Mouse (Mus musculus) limb, embryonic 11.5 days (tissue): ENCODE results near the gene Pdxdc1. TPM values are rescaled to one million over a fixed set of nuclear protein-coding genes. Genes with fewer than 3 reads are reported as not detected.
"Not testable (repeated sequence)": the region's sequence is repeated elsewhere in the genome, so short reads cannot be mapped to it uniquely, and the experiment has no call there.

Source experiments
- ATAC-seq: fragments of 200-750 bp; cut with Nextera tagmentation; 2 replicates; pipeline ENCODE4 v1.8.0; 2017; ENCODE audit warnings: low read depth; ENCODE audit not compliant: insufficient number of reproducible peaks, low FRiP score, low TSS enrichment
- DNase-seq: peaks from one replicate; pipeline ENCODE4 v3.0.0-alpha.2; 2015; ENCODE audit warnings: low spot score
- H3K27ac ChIP-seq: fragments of 300-500 bp; sonication (generic); replicated peaks from 2 replicates; pipeline ENCODE4 v1.5.1; 2014; ENCODE audit warnings: low read depth, mild to moderate bottlenecking, low read length
- H3K27me3 ChIP-seq: fragments of 300-500 bp; sonication (generic); 2 replicates; pipeline ENCODE4 v1.6.1; 2014; ENCODE audit warnings: mild to moderate bottlenecking, low read length, mixed read lengths; ENCODE audit not compliant: control insufficient read depth, insufficient read depth
- H3K36me3 ChIP-seq: fragments of 300-500 bp; sonication (generic); 2 replicates; pipeline ENCODE4 v1.6.1; 2014; ENCODE audit warnings: mild to moderate bottlenecking, low read length, moderate library complexity, mixed read lengths; ENCODE audit not compliant: control insufficient read depth, insufficient read depth
- H3K4me1 ChIP-seq: fragments of 300-500 bp; sonication (generic); 2 replicates; pipeline ENCODE4 v1.6.1; 2014; ENCODE audit warnings: low read length, mixed read lengths; ENCODE audit not compliant: control insufficient read depth, insufficient read depth
- H3K4me2 ChIP-seq: fragments of 300-500 bp; sonication (generic); 2 replicates; pipeline ENCODE4 v1.6.1; 2014; ENCODE audit warnings: low read depth, mild to moderate bottlenecking, moderate library complexity; ENCODE audit not compliant: severe bottlenecking
- H3K4me3 ChIP-seq: fragments of 300-500 bp; sonication (generic); 2 replicates; pipeline ENCODE4 v1.5.1; 2014; ENCODE audit warnings: low read depth, low read length
- H3K9ac ChIP-seq: fragments of 300-500 bp; sonication (generic); 2 replicates; pipeline ENCODE4 v1.6.1; 2014; ENCODE audit warnings: mild to moderate bottlenecking, low read length
- H3K9me3 ChIP-seq: fragments of 300-500 bp; sonication (generic); 2 replicates; pipeline ENCODE4 v1.6.1; 2016; ENCODE audit warnings: low read length; ENCODE audit not compliant: control insufficient read depth
- WGBS: fragments of 180-500 bp; shearing (Covaris S2); extraction: QIAGEN DNeasy Blood & Tissue Kit; methylation state at CpG from one replicate; pipeline ENCODE4 v1.1.7; 2014; 5-methylcytosine and 5-hydroxymethylcytosine counted together
- microRNA-seq: library from miRNA; unstranded; fragments of <30 nt; microRNA quantifications from one replicate; pipeline ENCODE4, GENCODE M21; 2016
- polyA plus RNA-seq: library from polyadenylated mRNA; unstranded; fragments of >200 nt; fragmentation: Nextera tagmentation; extraction: Ambion mirVana; gene quantifications from 2 replicates; pipeline ENCODE4 v1.2.1, GENCODE M21; 2014

The Pdxdc1 gene
- polyA plus RNA-seq, 1 experiment from 2014 or later, result 84.4 TPM

- Histone ChIP-seq H3K9ac (no peak overlapping the region), H3K36me3 (peaks cover 30% of the 10 kb centered on the region), H3K9me3 (no peaks in the 10 kb centered on the region), H3K4me2 (no peak overlapping the region), H3K27ac (no peak overlapping the region), H3K27me3 (no peaks in the 10 kb centered on the region), H3K4me3 (no peak overlapping the region), H3K4me1 (no peaks in the 10 kb centered on the region)
- ATAC-seq (no peak), DNase-seq (no peak)
- WGBS, result 94% methylated on average over 4 of the region's 4 CpGs
Observed at GRCm38 (mm10) chr16:13801231-13801630, 101.7 kb downstream of the Pdxdc1 start.

GRCm38 (mm10) chr16:13796746-13797175, 106.2 kb downstream of the Pdxdc1 start:
- no peak for ATAC-seq
- H3K9ac ChIP-seq, result no peak overlapping the region

GRCm38 (mm10) chr16:13793441-13793840, 109.5 kb downstream of the Pdxdc1 start:
- not testable (repeated sequence) for H3K4me3 ChIP-seq, DNase-seq, H3K27ac ChIP-seq, H3K4me1 ChIP-seq, ATAC-seq, H3K27me3 ChIP-seq, H3K9me3 ChIP-seq, H3K9ac ChIP-seq, H3K4me2 ChIP-seq
- H3K36me3 ChIP-seq, result peaks cover 30% of the 10 kb centered on the region
- 86% methylated on average over 2 of the region's 2 CpGs for WGBS

More at GRCm38 (mm10) chr16:13796746-13797175, 106.2 kb downstream of the Pdxdc1 start:
- 88% methylated on average over 5 of the region's 5 CpGs for WGBS
- Histone ChIP-seq H3K4me2 (no peak overlapping the region), H3K27ac (no peak overlapping the region), H3K4me1 (no peaks in the 10 kb centered on the region), H3K27me3 (no peaks in the 10 kb centered on the region), H3K36me3 (peaks cover 36% of the 10 kb centered on the region), H3K9me3 (no peaks in the 10 kb centered on the region), H3K4me3 (no peak overlapping the region)
- no peak for DNase-seq

GRCm38 (mm10) chr16:13785932-13786331, 117.0 kb downstream of the Pdxdc1 start:
- Histone ChIP-seq H3K4me2 (no peak overlapping the region), H3K36me3 (peaks cover 8% of the 10 kb centered on the region; the same call in 1 of the 2 replicates), H3K27ac (no peak overlapping the region), H3K27me3 (no peaks in the 10 kb centered on the region), H3K4me1 (peaks cover 5% of the 10 kb centered on the region; the same call in 1 of the 2 replicates), H3K4me3 (no peak overlapping the region), H3K9me3 (no peaks in the 10 kb centered on the region), H3K9ac (no peak overlapping the region)
- ATAC-seq (no peak), DNase-seq (no peak)
- 91% methylated on average over 3 of the region's 3 CpGs for WGBS

Small RNAs within 50 kb of the gene (microRNA-seq; reads per million reads assigned to microRNA genes)
- not detected for gene Gm27734

Other genes starting within 250 kb of the Pdxdc1 start
- gene Parn, start 235.0 kb downstream of the Pdxdc1 start, polyA plus RNA-seq, result 41.7 and 45.5 TPM in 2 replicates
- 39.2 and 41.3 TPM in 2 replicates for gene Bfar, start 231.3 kb downstream of the Pdxdc1 start, polyA plus RNA-seq
- 9.5 and 9.9 TPM in 2 replicates for gene 3110001I22Rik, start 231.2 kb downstream of the Pdxdc1 start, polyA plus RNA-seq
- gene Pla2g10, start 172.1 kb downstream of the Pdxdc1 start, polyA plus RNA-seq, result not detected in 2 replicates
- gene Rrn3, start 122.4 kb downstream of the Pdxdc1 start, polyA plus RNA-seq, result 75.0 and 85.3 TPM in 2 replicates
- 153 and 158 TPM in 2 replicates for gene Ntan1, start 84.3 kb downstream of the Pdxdc1 start, polyA plus RNA-seq
- gene Mpv17l, start within 50 bp of the Pdxdc1 start, polyA plus RNA-seq, result 2.6 and 3.1 TPM in 2 replicates
- gene 2900011O08Rik, start 83.5 kb upstream of the Pdxdc1 start, polyA plus RNA-seq, result 6.8 and 8.5 TPM in 2 replicates
- gene Ifitm7, start 83.8 kb upstream of the Pdxdc1 start, polyA plus RNA-seq, result 0.21 and 0.45 TPM in 2 replicates